Mouse (Mus musculus): ENCODE data around the gene Csad. TPM values are rescaled to one million over a fixed set of nuclear protein-coding genes. Genes with fewer than 3 reads are reported as not detected.

Csad gene
- polyA plus RNA-seq, 1 experiment from 2014 or later, result 153 TPM

DNA sequence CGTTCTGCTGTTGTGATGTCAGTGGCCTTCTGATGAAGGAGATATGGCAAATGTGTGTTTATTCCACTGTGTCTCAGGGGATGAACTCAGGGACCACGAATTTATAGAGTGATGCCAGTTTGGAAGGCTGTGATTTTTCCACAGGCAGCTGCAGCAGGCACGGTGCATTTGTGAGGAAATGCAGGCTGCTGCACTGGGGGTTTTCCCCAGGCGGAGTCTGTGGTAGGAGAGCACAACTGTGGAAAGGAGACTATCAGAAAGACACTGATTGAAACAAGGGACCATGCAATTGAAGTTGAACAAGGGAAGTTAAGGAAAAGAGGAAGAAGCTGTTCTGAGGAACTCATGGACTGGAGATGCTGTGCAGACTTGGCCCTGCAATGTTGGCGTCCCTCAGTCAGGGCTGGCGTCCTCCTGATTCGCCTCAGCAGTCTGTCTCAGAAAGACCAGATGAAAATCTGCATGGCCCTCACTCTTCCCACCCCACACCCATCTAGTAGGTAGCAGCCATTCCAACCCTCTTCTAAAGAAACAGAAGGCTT, 12.2 kb downstream of the Csad start:
- Histone ChIP-seq H3K36me3 (ENCODE audit: insufficient read depth, low read length) (no peaks in the 10 kb centered on the region), H3K27me3 (ENCODE audit: insufficient read depth, low read length) (no peaks in the 10 kb centered on the region), H3K4me1 (ENCODE audit: insufficient read depth, low read length) (peaks cover 17% of the 10 kb centered on the region), H3K4me3 (ENCODE audit: low read length) (no peak overlapping the region), H3K27ac (ENCODE audit: low read length) (0 out of 2 replicates have a peak overlapping the region, but pooled peaks have one; percentile 4), H3K9me3 (ENCODE audit: low read length) (no peaks in the 10 kb centered on the region), H3K4me2 (replicated peaks; ENCODE audit: low read depth, low read length) (no peak overlapping the region), H3K9ac (replicated peaks; ENCODE audit: low read length) (0 out of 2 replicates have a peak overlapping the region, but pooled peaks have one; percentile 11)
- no peak for ATAC-seq (ENCODE audit: low FRiP score, low TSS enrichment)
- WGBS, result 71% methylated on average over 7 of the region's 7 CpGs

DNA sequence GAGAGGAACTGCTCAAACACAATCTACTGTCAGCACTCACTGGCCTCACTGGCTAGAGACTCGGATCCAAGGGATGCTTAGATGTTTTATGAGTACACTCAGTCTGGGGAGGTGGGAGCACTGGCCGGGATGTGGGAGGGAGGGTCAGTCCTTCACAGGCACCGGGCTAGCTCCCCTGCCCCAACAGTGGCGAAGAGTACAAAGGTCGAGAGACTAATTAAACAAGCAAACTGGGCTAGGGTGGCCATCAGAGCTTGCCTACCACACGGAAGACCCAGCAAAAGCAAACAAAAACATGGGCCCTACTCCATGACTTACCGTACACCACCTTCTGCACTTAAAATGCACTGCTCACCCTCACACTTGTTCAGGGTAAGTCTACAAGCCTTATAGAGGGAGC, 12.8 kb downstream of the Csad start:
- Histone ChIP-seq H3K9ac (replicated peaks; ENCODE audit: low read length) (0 out of 2 replicates have a peak overlapping the region, but pooled peaks have one; percentile 11), H3K4me1 (ENCODE audit: insufficient read depth, low read length) (peaks cover 17% of the 10 kb centered on the region), H3K36me3 (ENCODE audit: insufficient read depth, low read length) (no peaks in the 10 kb centered on the region), H3K4me3 (ENCODE audit: low read length) (no peak overlapping the region), H3K9me3 (ENCODE audit: low read length) (no peaks in the 10 kb centered on the region), H3K27me3 (ENCODE audit: insufficient read depth, low read length) (no peaks in the 10 kb centered on the region), H3K4me2 (replicated peaks; ENCODE audit: low read depth, low read length) (no peak overlapping the region), H3K27ac (ENCODE audit: low read length) (peak overlapping the region; percentile 4; the same call in 1 of the 2 replicates)
- ATAC-seq (ENCODE audit: low FRiP score, low TSS enrichment), result no peak
- WGBS, result 26% methylated on average over 7 of the region's 7 CpGs

DNA sequence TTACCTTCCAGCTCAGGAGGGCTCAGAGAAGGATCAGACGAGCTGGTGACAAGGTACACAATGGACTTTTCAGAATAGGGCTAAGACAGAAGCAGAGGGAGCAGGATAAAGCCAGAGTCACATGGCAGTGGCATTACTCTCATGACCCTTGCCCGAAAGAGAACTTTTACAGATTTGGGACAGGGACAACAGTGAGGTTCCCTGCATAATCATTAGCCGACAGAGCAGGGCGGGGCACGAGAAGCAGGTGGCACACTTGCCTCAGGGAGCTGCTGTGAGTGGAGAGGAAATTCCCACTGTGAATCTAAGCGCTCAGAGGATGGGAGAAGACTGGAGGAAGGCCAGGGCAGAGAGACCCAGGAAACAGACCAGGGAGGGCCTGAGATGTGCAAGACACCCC, 15.6 kb downstream of the Csad start:
- peaks cover 13% of the 10 kb centered on the region for H3K36me3 ChIP-seq (ENCODE audit: insufficient read depth, low read length)
- peak overlapping the region; percentile 58; the same call in 1 of the 2 replicates for H3K27ac ChIP-seq (ENCODE audit: low read length)
- WGBS, result 65% methylated on average over 6 of the region's 6 CpGs
- H3K27me3 ChIP-seq (ENCODE audit: insufficient read depth, low read length), result no peaks in the 10 kb centered on the region
- H3K9me3 ChIP-seq (ENCODE audit: low read length), result no peaks in the 10 kb centered on the region
- peak overlapping the region; percentile 10 for H3K4me3 ChIP-seq (ENCODE audit: low read length)
- peak; percentile 58 for ATAC-seq (ENCODE audit: low FRiP score, low TSS enrichment)
- H3K9ac ChIP-seq (replicated peaks; ENCODE audit: low read length), result peak overlapping the region; percentile 52
- peaks cover 17% of the 10 kb centered on the region for H3K4me1 ChIP-seq (ENCODE audit: insufficient read depth, low read length)
- H3K4me2 ChIP-seq (replicated peaks; ENCODE audit: low read depth, low read length), result no peak overlapping the region

DNA sequence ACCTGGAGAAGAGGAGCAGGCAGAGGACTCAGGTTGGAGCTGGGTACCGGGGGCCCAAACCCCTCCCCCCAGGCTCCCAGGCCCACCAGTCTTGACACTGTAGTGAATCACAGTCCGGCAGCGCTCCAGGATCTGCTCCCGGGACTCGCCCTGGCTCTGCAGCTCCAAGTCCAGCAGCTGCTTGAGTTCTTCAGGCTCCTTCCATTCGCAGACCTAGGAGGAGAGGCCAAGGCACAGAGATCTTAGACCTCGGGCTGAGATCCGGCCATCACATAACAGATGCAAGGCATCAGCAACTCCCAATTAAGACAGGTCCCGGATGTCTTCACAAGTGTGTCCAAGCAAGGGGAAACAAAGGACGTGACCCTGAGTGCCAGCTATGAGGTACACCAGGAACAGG, 16.4 kb downstream of the Csad start:
- H3K4me2 ChIP-seq (replicated peaks; ENCODE audit: low read depth, low read length), result no peak overlapping the region; the same call in 1 of the 2 replicates
- peaks cover 13% of the 10 kb centered on the region for H3K36me3 ChIP-seq (ENCODE audit: insufficient read depth, low read length)
- H3K27ac ChIP-seq (ENCODE audit: low read length), result peak overlapping the region; percentile 58; the same call in 1 of the 2 replicates
- H3K9me3 ChIP-seq (ENCODE audit: low read length), result no peaks in the 10 kb centered on the region
- 64% methylated on average over 10 of the region's 10 CpGs for WGBS
- H3K4me3 ChIP-seq (ENCODE audit: low read length), result peak overlapping the region; percentile 10
- H3K4me1 ChIP-seq (ENCODE audit: insufficient read depth, low read length), result peaks cover 17% of the 10 kb centered on the region
- no peak for ATAC-seq (ENCODE audit: low FRiP score, low TSS enrichment)
- H3K27me3 ChIP-seq (ENCODE audit: insufficient read depth, low read length), result no peaks in the 10 kb centered on the region
- peak overlapping the region; percentile 52 for H3K9ac ChIP-seq (replicated peaks; ENCODE audit: low read length)

DNA sequence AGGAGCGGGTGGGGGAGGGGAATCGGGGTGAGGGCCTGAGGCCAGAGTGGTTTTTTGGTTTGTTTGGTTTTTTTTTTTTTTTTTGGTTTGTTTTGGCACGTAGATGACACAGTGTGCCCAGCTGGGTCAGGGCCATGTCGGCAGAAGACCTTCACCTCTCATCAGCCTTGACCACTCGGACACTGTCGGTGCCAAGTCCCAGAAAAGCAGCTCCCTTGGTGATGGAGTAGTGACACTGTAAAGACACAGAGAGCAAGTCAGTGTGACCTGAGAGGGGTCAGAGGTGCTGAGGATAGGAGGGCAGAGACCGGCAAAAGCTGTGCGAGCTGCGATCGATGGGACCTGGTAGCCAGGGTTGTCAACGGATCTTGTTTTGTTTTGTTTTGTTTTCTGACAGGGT, 18.3 kb downstream of the Csad start:
- Histone ChIP-seq H3K4me1 (ENCODE audit: insufficient read depth, low read length) (peaks cover 11% of the 10 kb centered on the region), H3K36me3 (ENCODE audit: insufficient read depth, low read length) (peaks cover 13% of the 10 kb centered on the region), H3K4me2 (replicated peaks; ENCODE audit: low read depth, low read length) (no peak overlapping the region), H3K9me3 (ENCODE audit: low read length) (no peaks in the 10 kb centered on the region), H3K4me3 (ENCODE audit: low read length) (no peak overlapping the region), H3K27ac (ENCODE audit: low read length) (no peak overlapping the region), H3K27me3 (ENCODE audit: insufficient read depth, low read length) (no peaks in the 10 kb centered on the region), H3K9ac (replicated peaks; ENCODE audit: low read length) (no peak overlapping the region)
- 68% methylated on average over 11 of the region's 11 CpGs for WGBS
- no peak for ATAC-seq (ENCODE audit: low FRiP score, low TSS enrichment)

DNA sequence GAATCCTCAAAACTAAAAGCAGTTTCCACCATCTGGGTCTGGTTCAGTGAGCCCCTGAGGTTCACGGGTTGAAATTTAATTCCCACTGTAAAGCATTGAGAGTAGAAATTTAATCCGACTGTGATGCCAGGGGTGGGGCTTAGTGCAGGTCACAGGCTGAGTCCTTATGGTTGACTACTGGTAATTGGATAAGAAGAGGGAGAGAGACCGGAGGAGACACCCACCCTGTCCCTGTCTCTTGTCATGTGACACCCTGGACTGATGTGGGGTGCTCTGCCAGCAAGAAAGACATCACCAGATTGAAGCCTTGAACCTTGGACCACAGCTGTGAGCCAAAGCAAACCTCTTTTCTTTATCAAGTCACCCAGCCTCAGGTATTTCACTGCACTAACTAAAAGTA, 21.4 kb downstream of the Csad start:
- peak; percentile 84 for ATAC-seq (ENCODE audit: low FRiP score, low TSS enrichment)
- H3K9ac ChIP-seq (replicated peaks; ENCODE audit: low read length), result no peak overlapping the region
- no peaks in the 10 kb centered on the region for H3K27me3 ChIP-seq (ENCODE audit: insufficient read depth, low read length)
- H3K4me1 ChIP-seq (ENCODE audit: insufficient read depth, low read length), result 0 out of 2 replicates have a peak, but pooled peaks cover 3% of the 10 kb centered on the region
- no peak overlapping the region for H3K4me3 ChIP-seq (ENCODE audit: low read length)
- peak overlapping the region; percentile 68 for H3K27ac ChIP-seq (ENCODE audit: low read length)
- H3K4me2 ChIP-seq (replicated peaks; ENCODE audit: low read depth, low read length), result no peak overlapping the region
- H3K36me3 ChIP-seq (ENCODE audit: insufficient read depth, low read length), result peaks cover 13% of the 10 kb centered on the region
- no peaks in the 10 kb centered on the region for H3K9me3 ChIP-seq (ENCODE audit: low read length)
- 46% methylated on average over 3 of the region's 3 CpGs for WGBS

DNA sequence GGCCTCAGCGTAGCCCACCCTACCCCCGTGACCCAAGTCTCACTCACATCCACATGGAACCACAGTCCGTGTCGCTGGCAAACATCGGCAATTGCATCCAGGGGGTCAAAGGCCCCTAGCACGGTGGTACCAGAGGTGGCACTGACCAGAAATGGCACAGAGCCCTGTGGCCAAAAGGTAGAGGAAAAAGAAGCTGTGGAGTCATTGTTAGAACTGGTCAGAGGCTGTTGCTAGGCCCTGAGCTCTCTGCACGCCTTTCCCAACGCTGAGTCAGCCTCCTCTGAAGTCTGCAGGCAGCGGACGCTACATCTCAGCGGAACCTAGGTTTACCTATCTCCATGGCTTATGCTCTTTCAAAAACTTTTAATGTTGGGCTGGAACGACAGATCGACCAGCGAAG, 24.6 kb downstream of the Csad start:
- Histone ChIP-seq H3K36me3 (ENCODE audit: insufficient read depth, low read length) (peaks cover 14% of the 10 kb centered on the region), H3K9me3 (ENCODE audit: low read length) (no peaks in the 10 kb centered on the region), H3K27ac (ENCODE audit: low read length) (peak overlapping the region; percentile 11; the same call in 1 of the 2 replicates), H3K4me3 (ENCODE audit: low read length) (no peak overlapping the region), H3K27me3 (ENCODE audit: insufficient read depth, low read length) (no peaks in the 10 kb centered on the region), H3K4me2 (replicated peaks; ENCODE audit: low read depth, low read length) (no peak overlapping the region), H3K4me1 (ENCODE audit: insufficient read depth, low read length) (0 out of 2 replicates have a peak, but pooled peaks cover 3% of the 10 kb centered on the region), H3K9ac (replicated peaks; ENCODE audit: low read length) (no peak overlapping the region)
- 86% methylated on average over 14 of the region's 14 CpGs for WGBS
- no peak for ATAC-seq (ENCODE audit: low FRiP score, low TSS enrichment)

DNA sequence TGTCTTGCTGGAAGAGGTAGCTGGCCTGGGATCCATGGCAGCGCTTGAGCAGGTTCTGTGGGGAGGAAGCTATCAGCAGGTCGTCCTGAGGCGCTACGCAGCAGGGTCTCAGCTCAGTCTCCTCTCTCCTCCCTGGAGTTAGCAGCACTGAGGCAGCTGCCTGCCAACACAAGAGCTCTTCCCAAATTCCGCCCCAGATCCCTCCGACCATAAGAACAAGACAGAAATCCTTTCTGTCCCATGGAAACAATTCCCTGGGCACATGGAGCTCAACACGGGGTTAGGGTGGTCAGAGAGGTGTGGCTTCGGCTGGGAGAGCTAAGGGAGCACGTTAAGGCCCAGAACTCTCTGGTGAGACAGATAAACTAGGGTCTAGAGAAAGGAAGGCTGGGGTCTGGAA, 25.4 kb downstream of the Csad start:
- Histone ChIP-seq H3K27me3 (ENCODE audit: insufficient read depth, low read length) (no peaks in the 10 kb centered on the region), H3K4me1 (ENCODE audit: insufficient read depth, low read length) (0 out of 2 replicates have a peak, but pooled peaks cover 3% of the 10 kb centered on the region), H3K27ac (ENCODE audit: low read length) (no peak overlapping the region), H3K9ac (replicated peaks; ENCODE audit: low read length) (no peak overlapping the region), H3K9me3 (ENCODE audit: low read length) (no peaks in the 10 kb centered on the region), H3K4me3 (ENCODE audit: low read length) (no peak overlapping the region), H3K36me3 (ENCODE audit: insufficient read depth, low read length) (peaks cover 7% of the 10 kb centered on the region), H3K4me2 (replicated peaks; ENCODE audit: low read depth, low read length) (no peak overlapping the region)
- WGBS, result 82% methylated on average over 9 of the region's 9 CpGs
- ATAC-seq (ENCODE audit: low FRiP score, low TSS enrichment), result no peak

DNA sequence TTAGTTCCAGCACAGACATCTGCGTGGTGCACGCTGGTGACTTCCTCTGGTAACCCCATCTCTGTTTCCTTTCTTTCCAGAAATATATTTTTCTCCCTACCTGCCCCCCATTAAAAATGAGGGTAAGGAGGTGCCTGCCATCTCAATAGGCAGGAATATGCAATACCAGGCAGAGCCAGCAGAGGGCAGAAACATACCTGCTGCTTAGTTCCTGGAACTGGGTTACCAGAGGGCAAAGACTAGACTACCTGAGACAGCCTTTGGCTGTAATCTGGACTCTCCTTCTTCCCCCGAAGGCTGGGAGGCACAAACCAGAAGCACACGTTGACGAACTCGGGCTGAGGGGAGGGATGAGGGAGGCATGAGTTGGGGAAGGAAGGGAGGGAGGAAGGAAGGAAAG, 26.2 kb downstream of the Csad start:
- Histone ChIP-seq H3K4me2 (replicated peaks; ENCODE audit: low read depth, low read length) (no peak overlapping the region), H3K27ac (ENCODE audit: low read length) (no peak overlapping the region), H3K4me1 (ENCODE audit: insufficient read depth, low read length) (0 out of 2 replicates have a peak, but pooled peaks cover 3% of the 10 kb centered on the region), H3K27me3 (ENCODE audit: insufficient read depth, low read length) (no peaks in the 10 kb centered on the region), H3K36me3 (ENCODE audit: insufficient read depth, low read length) (peaks cover 5% of the 10 kb centered on the region), H3K9ac (replicated peaks; ENCODE audit: low read length) (no peak overlapping the region), H3K4me3 (ENCODE audit: low read length) (no peak overlapping the region), H3K9me3 (ENCODE audit: low read length) (no peaks in the 10 kb centered on the region)
- ATAC-seq (ENCODE audit: low FRiP score, low TSS enrichment), result 0 out of 2 replicates have a peak, but pooled peaks have one; percentile 40
- 13% methylated on average over 6 of the region's 6 CpGs for WGBS

DNA sequence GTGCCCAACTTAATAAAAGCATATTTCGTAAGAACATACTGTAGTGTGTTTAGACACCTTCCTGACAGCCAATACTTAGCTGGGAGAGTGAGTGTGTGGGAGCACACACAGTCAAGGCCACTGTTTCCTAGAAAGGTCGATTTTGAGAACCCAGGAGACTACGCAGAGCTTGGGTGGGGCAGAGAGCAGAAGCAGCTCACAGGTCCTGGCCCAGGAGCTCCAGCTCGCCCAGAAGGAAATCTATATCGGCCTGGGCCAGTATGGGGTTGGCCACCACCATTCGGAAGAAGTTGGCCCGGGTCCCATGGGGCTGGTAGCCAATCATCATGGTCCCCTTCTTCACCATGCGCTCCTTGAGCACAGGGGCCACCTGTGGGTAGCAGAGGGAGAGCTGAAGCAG, 27.1 kb downstream of the Csad start:
- Histone ChIP-seq H3K9ac (replicated peaks; ENCODE audit: low read length) (no peak overlapping the region), H3K27ac (ENCODE audit: low read length) (no peak overlapping the region), H3K36me3 (ENCODE audit: insufficient read depth, low read length) (peaks cover 5% of the 10 kb centered on the region), H3K4me2 (replicated peaks; ENCODE audit: low read depth, low read length) (no peak overlapping the region), H3K9me3 (ENCODE audit: low read length) (no peaks in the 10 kb centered on the region), H3K27me3 (ENCODE audit: insufficient read depth, low read length) (no peaks in the 10 kb centered on the region), H3K4me1 (ENCODE audit: insufficient read depth, low read length) (no peaks in the 10 kb centered on the region), H3K4me3 (ENCODE audit: low read length) (no peak overlapping the region)
- ATAC-seq (ENCODE audit: low FRiP score, low TSS enrichment), result no peak
- WGBS, result 84% methylated on average over 8 of the region's 8 CpGs

Measured in kidney, embryonic 16.5 days (tissue).